Mouse (Mus musculus) Patski (cell line): ENCODE measurements at regions not wholly inside any gene's neighbourhood (a gene's known extent, or its start where the extent isn't known, plus 50 kb on each side); places are given as distances from the start of the nearest gene placed in this dataset.
A peak's percentile ranks its signal among the peaks of the same experiment; 100 is the strongest.

ENCODE experiments used
- ATAC-seq: fragments of 100-300 bp; one replicate; pipeline ENCODE4 v1.8.0; 2021
- CTCF ChIA-PET: fragments of 350-600 bp; sonication (Branson Sonifier 250); formaldehyde crosslinking; loops from one replicate; lab custom pipeline; 2022; ENCODE audit warnings: inconsistent platforms; lab: Charles Lee
- POLR2A ChIA-PET: fragments of 350-600 bp; sonication (Branson Sonifier 250); formaldehyde crosslinking; loops from one replicate; lab custom pipeline; 2022; ENCODE audit warnings: antibody characterized with exemption, inconsistent platforms; lab: Charles Lee
- DNase-seq: peaks from one replicate; pipeline ENCODE4 v3.0.0-alpha.2; 2011; ENCODE audit warnings: low read depth, low spot score
- H3K27me3 ChIP-seq: fragments of 371-371 bp; one replicate; pipeline ENCODE4 v1.5.1; 2021
- CTCF ChIP-seq: fragments of 100-300 bp; IDR thresholded peaks from one replicate; pipeline ENCODE4 v1.5.1; 2021
- in situ Hi-C: fragments of 300-500 bp; cut with MboI; formaldehyde crosslinking; loops from 3 replicates; pipeline ENCODE4 v1.11.1; 2018; ENCODE audit warnings: low pct_unique_long_range_greater_than_20kb, mixed read lengths

DNA sequence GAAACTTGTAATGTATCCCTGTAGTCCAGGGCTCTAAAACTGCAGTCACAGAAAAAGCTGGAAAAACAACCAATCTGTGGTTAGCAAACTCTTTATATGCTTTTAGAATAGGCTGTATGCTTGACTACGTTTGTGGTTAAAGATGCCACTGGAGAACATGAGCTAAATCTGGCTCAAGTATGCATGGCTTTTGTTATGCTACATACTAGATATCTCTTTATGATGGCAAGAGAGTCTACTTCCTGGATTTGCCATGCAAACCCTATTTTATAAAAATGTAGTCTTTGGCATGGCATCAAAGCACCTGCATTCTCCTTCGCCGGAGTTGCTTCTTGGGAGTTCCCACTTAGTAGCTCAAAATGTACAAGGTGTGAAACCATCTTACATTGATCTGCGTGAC lies 462.2 kb downstream of the Dmrt2 start:
- in situ Hi-C loops = no loop called here
- peaks cover 20% of the 10 kb centered on the region for H3K27me3 ChIP-seq
- ChIA-PET CTCF (interaction anchor here (1.0 kb wide), 1 partner anchor 18 kb away, joined by 3 read pairs; no protein-coding TSS in a partner anchor), POLR2A (no interaction called here)
- TF ChIP-seq CTCF = no peak
- DNase-seq = no peak
- no peak for ATAC-seq

DNA sequence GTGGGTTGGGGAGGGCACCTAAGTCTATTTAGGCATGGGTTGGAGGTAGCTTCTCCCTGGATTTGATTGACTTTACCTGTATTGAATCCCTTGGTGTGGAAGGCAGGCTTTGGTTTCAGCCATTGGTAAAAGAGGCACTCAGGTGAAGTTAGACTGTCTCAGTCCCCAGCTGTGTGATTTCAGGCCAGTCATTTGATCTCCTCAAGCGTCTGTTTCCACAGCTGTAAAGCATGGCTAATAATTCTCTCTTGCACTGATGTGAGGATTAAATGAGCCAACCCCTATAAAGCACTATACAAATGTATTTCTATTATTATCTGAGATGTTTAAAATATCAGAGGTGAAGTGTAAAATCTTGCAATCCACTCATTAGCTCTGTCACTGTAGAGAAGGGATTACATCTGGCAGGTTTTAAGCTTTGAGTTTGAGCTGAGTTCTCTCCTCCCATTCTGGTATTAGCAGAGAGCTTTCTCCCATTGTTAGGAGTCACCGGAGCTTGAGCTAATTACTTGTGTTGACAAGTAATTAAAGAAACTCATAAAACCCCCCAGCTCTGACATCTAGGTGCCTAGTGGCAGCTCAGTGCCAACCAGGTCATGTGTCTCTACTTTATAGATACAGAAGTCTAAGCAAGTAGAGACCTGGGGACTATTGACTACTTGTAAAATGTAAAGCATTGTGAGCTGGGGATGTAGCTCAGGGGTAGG lies 463.3 kb downstream of the Dmrt2 start:
- ChIA-PET POLR2A (interaction anchor here (1.4 kb wide), 1 partner anchor 11 kb away, joined by 3 read pairs; no protein-coding TSS in a partner anchor), CTCF (interaction anchor here (2.6 kb wide), 1 partner anchor 9 kb away, joined by 7 read pairs; no protein-coding TSS in a partner anchor)
- peaks cover 20% of the 10 kb centered on the region for H3K27me3 ChIP-seq
- TF ChIP-seq CTCF = no peak
- no peak for ATAC-seq
- in situ Hi-C loops = no loop called here
- DNase-seq = no peak

DNA sequence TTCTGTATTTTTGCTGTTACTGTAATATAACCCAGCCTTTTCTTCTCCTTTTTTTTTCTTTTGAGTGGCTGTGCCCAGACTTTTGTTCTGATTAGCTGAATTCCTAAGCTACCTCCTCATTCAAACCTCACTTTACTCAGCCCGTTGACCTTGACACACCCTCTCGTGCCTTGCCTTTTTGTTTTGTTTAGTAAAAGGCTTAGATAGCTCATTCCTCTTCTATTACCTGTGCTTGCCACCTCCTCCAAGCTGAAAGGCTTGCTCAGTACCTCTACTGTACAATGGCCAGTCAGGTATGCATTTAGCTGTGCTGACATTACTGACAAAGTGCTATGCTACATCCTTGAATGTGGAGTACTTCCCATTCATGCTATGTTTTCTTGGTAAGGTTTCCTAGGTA lies 464.2 kb upstream of the Smarca2 start:
- H3K27me3 ChIP-seq = peaks cover 17% of the 10 kb centered on the region
- in situ Hi-C loops = no loop called here
- ATAC-seq = no peak
- ChIA-PET POLR2A (no interaction called here), CTCF (interaction anchor here (0.8 to 1.0 kb wide), 3 partner anchors 11 to 29 kb away, joined by 3 read pairs; no protein-coding TSS in a partner anchor)
- DNase-seq = no peak
- TF ChIP-seq CTCF = no peak

DNA sequence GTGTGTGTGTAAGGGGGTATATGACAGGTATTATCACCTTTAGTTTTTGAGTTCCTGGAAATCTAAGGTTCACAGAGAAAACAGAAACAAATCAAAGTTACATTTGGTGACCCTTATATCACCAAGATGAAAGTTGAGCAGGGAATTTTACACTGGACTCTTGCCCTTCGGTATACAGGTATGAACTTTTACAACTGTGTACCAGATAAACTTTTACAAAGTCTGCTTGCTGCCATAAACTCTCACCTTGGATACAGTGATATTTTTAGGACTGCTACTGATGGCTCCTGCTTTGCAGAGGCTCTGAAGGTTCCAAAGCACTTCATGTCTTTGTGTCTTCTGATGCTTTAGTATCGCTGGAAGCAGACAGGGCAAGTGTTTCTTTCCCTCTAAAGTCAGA lies 461.3 kb upstream of the Smarca2 start:
- ATAC-seq (no peak), DNase-seq (no peak)
- no peak for TF ChIP-seq CTCF
- in situ Hi-C loops = no loop called here
- CTCF ChIA-PET = no interaction called here
- POLR2A ChIA-PET = no interaction called here
- peaks cover 36% of the 10 kb centered on the region for H3K27me3 ChIP-seq

DNA sequence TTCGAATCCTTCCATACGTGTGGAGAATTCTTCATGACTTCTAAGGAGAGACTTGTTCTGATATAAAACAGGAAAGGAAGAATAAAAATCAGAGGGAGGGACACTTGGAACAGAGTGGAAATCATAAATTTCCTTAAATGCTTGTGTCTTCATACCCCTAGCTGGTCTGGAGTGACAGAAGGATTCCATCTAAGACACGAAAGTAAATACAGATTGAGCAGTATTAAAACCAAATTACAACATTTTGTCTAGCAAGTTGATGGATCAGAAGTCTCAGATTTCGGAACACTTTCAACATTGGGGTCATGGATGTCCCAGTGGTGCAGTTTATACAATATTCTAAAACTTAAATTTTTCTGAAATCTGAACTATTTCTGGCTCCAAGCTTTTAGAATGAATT lies 453.6 kb upstream of the Smarca2 start:
- ChIA-PET POLR2A (no interaction called here), CTCF (interaction anchor here (1.2 kb wide), 1 partner anchor 11 kb away, joined by 3 read pairs; no protein-coding TSS in a partner anchor)
- in situ Hi-C loops = no loop called here
- no peak for DNase-seq
- no peak for TF ChIP-seq CTCF
- H3K27me3 ChIP-seq = peaks cover 45% of the 10 kb centered on the region
- ATAC-seq = no peak

DNA sequence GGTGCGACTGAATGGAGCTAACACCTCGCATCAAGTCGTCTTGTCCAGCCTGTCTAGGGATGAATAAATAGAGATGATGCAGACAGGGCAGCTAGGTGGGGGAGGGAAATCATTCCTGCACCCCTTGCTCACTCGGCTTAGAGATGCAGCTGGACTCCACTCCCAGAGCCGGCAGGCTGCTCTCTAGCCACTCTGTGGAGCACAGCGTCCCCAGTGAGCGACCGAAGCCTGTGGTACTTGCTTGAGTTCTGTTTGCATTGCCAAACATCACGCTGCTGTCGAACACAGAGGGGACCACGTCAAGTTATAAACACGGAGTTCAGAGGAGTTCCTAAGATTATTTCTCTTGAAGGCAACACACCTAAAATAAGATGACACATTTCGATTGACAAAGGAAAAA lies 439.9 kb upstream of the Smarca2 start:
- peaks cover 25% of the 10 kb centered on the region for H3K27me3 ChIP-seq
- no peak for TF ChIP-seq CTCF
- in situ Hi-C loops = no loop called here
- ChIA-PET POLR2A (no interaction called here), CTCF (no interaction called here)
- DNase-seq (no peak), ATAC-seq (no peak)

DNA sequence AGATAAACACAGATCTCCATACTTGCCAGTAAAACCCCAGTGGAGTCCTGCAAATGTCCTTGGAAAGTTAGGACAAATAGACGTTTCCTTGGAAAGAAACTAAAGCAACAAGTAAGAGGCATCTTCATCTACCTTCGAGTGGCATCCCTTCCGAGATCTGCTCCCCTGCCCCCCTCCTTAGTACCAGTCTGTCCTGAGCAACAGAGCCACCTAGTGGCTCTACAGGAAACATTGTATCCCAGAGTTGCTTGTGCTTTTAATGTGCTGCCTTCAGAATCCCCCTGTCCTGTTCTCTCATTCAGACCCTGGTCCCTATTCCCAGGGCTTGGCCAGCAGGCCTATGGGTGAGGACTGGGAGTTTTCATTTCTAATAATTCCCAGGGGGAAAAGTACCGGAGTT lies 423.1 kb upstream of the Smarca2 start:
- CTCF ChIA-PET = no interaction called here
- peaks cover 47% of the 10 kb centered on the region for H3K27me3 ChIP-seq
- peak; percentile 69 for TF ChIP-seq CTCF
- in situ Hi-C loops = loop anchor here (25.0 kb wide), 1 partner anchor 469 kb away; no protein-coding TSS in a partner anchor
- DNase-seq (no peak), ATAC-seq (peak; percentile 65)
- POLR2A ChIA-PET = no interaction called here

DNA sequence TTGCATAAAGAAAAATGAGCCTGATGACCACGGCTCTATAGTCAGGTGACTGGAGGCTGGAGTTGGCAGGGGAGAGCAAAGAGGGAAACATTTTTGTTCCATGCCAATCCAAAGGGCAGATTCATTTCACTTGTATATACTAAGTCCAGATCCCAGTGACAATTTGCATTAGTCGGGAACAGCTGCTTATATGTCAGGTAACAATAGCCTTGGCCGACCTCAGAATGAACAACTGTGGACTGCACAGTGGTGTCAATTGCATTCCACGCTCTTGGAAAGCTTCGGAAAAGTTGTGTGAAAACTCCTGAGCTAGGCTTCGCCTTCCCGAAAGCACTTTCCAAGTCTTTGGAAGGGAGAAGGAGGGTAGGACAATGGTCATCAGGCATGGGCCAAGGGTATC lies 419.8 kb upstream of the Smarca2 start:
- ATAC-seq (no peak), DNase-seq (no peak)
- ChIA-PET CTCF (no interaction called here), POLR2A (no interaction called here)
- peaks cover 56% of the 10 kb centered on the region for H3K27me3 ChIP-seq
- in situ Hi-C loops = loop anchor here (25.0 kb wide), 1 partner anchor 473 kb away; no protein-coding TSS in a partner anchor
- TF ChIP-seq CTCF = no peak

DNA sequence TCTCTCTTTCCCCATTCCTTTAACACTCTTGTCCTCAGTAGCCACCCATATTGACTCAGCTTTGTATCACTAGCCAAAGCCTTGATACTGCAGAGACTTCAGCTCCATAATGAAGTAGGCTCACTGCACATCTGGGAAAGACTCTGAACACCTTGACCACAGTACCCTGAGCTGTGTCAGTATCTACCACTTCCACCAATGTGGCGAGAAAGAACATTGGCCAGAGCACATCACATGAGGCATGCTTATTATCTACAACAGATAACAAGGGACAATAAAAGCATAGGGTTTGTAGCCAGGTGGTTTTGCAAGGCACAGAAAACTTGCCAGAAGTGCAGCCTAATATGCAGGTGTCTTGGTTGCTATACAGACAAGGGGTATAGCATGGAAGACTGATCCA lies 414.0 kb upstream of the Smarca2 start:
- CTCF ChIA-PET = no interaction called here
- DNase-seq = no peak
- in situ Hi-C loops = loop anchor here (25.0 kb wide), 1 partner anchor 479 kb away; no protein-coding TSS in a partner anchor
- no peak for ATAC-seq
- peaks cover 44% of the 10 kb centered on the region for H3K27me3 ChIP-seq
- POLR2A ChIA-PET = no interaction called here
- TF ChIP-seq CTCF = no peak

DNA sequence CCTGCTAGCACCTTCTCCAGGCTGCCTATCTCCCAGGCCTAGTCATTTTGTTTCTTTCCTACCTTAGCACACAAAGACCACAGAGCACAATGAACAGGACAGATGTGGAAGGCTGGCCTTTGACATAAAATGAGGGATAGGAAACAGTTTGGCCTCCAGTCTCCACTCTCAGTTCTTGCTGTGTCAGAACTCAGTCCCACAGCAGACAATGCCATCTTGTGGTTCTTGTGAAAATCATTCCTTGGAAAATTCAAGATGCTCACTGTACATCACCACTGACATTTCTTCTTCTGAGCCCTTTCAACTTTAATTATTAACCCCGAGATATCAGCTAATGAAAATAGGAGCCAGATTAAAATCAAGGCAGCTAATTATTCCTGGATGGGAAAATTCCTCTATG lies 411.2 kb upstream of the Smarca2 start:
- ChIA-PET POLR2A (no interaction called here), CTCF (no interaction called here)
- DNase-seq (no peak), ATAC-seq (no peak)
- TF ChIP-seq CTCF = peak; percentile 13
- peaks cover 27% of the 10 kb centered on the region for H3K27me3 ChIP-seq
- in situ Hi-C loops = loop anchor here (25.0 kb wide), 1 partner anchor 481 kb away; no protein-coding TSS in a partner anchor

DNA sequence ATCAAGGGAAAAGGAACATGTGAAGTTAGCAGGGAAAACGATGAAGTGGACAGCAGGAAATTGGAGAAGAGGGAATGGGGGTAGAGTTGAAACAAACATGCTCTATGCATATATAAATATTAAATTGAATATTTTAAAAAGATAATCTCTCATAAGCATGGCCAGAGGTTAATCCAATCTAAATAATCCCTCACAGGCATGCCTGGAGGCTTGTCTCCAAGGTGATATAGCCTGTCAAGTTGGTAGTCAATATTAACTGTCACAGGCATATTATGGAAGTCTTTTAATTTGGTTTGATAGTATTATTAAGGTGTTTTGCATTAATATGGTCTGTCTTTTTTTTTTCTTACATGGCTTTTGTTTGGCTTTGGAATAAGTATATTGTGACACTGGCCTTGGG lies 396.1 kb upstream of the Smarca2 start:
- ChIA-PET POLR2A (interaction anchor here (0.7 kb wide), 1 partner anchor 9 kb away, joined by 3 read pairs; no protein-coding TSS in a partner anchor), CTCF (no interaction called here)
- ATAC-seq (no peak), DNase-seq (no peak)
- in situ Hi-C loops = no loop called here
- no peak for TF ChIP-seq CTCF
- H3K27me3 ChIP-seq = peaks cover 4% of the 10 kb centered on the region
